Mouse (Mus musculus) spleen, postnatal 36 days (tissue): ENCODE measurements at regions not wholly inside any gene's neighbourhood (a gene's known extent, or its start where the extent isn't known, plus 50 kb on each side); places are given as distances from the start of the nearest gene placed in this dataset.

Experiments
- DNase-seq, 2 experiments: peaks; one replicate each; pipeline ENCODE4 v3.0.0; 2022; ENCODE audit warnings: low spot score in 2 of 2, mixed read lengths in 1 of 2

- no peak for DNase-seq
Observed at GRCm38 (mm10) chr1:184138661-184139060, 104.6 kb upstream of the 1700056E22Rik start.

GRCm38 (mm10) chr1:184130897-184131296 is 96.8 kb upstream of the 1700056E22Rik start:
- no peak for DNase-seq

GRCm38 (mm10) chr1:184127321-184127720 is 93.2 kb upstream of the 1700056E22Rik start:
- DNase-seq, result no peak

- no peak for DNase-seq
Observed at GRCm38 (mm10) chr1:184126909-184127308, 92.8 kb upstream of the 1700056E22Rik start.
